Mouse (Mus musculus) heart, adult 8-10 months (tissue): ENCODE measurements around the gene Lrtm2. TPM values are rescaled to one million over a fixed set of nuclear protein-coding genes. Genes with fewer than 3 reads are reported as not detected.

ENCODE experiments used
- DNase-seq: peaks from one replicate; pipeline ENCODE4 v3.0.0; 2022; ENCODE audit warnings: low spot score
- total RNA-seq, 4 experiments: library from RNA; stranded (reverse); gene quantifications; 2 replicates each; pipeline ENCODE4 v1.2.4; 2022

The Lrtm2 gene
- total RNA-seq, 4 experiments from 2014 or later = 0.14 to 1.00 (median 0.23) TPM

- no peak for DNase-seq
Measured at GRCm38 (mm10) chr6:119280761-119281160, 49.8 kb downstream of the Lrtm2 start.

- no peak for DNase-seq
Measured at GRCm38 (mm10) chr6:119276713-119277112, 53.9 kb downstream of the Lrtm2 start.

Other genes starting within 250 kb of the Lrtm2 start
- gene Dcp1b, start 155.5 kb downstream of the Lrtm2 start, total RNA-seq = 1 to 10 TPM; 2.2 to 3.6 (median 2.3) TPM
- 100 to 1,000 TPM; 227 to 263 (median 245) TPM for gene Cacna1c, start 134.3 kb downstream of the Lrtm2 start, total RNA-seq
- gene Cacna2d4, start 94.2 kb downstream of the Lrtm2 start, total RNA-seq = not detected
- 10 to 100 TPM; 53.7 to 69.1 (median 61.2) TPM for gene Adipor2, start 86.9 kb upstream of the Lrtm2 start, total RNA-seq
- gene Fbxl14, start 148.9 kb upstream of the Lrtm2 start, total RNA-seq = 10 to 100 TPM; 14.7 to 18.1 (median 16.2) TPM
- gene Wnt5b, start 213.6 kb upstream of the Lrtm2 start, total RNA-seq = 1 to 10 TPM; 1.6 to 3.8 (median 2.5) TPM